Mouse (Mus musculus) thymus, adult 2 months (tissue): ENCODE results near the gene Gm17720.

ENCODE experiments used
- CTCF ChIP-seq: fragments of 200-500 bp; IDR thresholded peaks from 2 replicates; pipeline ENCODE4 v1.5.1; 2012; ENCODE audit warnings: mild to moderate bottlenecking, control low read depth, low read length, moderate library complexity, borderline replicate concordance; ENCODE audit not compliant: control insufficient read depth, poor library complexity, insufficient read depth; ENCODE audit errors: extremely low read depth
- POLR2A ChIP-seq: fragments of 200-500 bp; IDR thresholded peaks from 2 replicates; pipeline ENCODE4 v1.6.1; 2012; ENCODE audit warnings: mild to moderate bottlenecking, low read length, control low read depth, moderate library complexity; ENCODE audit not compliant: control insufficient read depth, poor library complexity, insufficient read depth; ENCODE audit errors: extremely low read depth

DNA sequence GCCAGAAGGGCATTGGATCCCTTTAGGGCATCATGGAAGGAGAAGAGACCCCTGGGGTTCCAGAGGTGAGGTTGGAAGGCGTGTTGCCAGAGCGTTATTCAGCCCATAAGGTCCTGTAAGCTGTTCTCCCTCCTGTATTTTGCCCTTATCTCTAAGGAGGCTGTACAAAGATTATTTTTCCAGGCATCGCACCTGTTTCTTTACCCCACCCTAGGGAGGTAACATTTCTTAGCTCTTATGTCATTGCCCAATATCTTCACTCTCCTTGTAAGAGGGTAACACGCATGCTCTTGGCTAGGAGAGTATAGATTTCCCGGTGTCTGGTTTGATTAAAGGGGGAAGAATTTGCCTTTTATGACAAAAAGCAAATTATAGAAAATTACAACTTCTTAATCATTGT lies 62.9 kb downstream of the Gm17720 start, which contains the start of gene Chst4:
- TF ChIP-seq CTCF (no peak), POLR2A (no peak)
